Comparison of ENCODE assay signal across 32 mouse cellular contexts in genomic region chr13:14075326-14075725, GRCm38 (mm10).
"Had no signal": no experiment of that assay in that cellular context is flagged by ENCODE, and none has a peak within 500 bp of the region (broad histone marks: within the 10 kb centered on the region; RNA-seq: fewer than 3 reads in every experiment).

No protein-coding gene starts in this region.

- H3K27ac ChIP-seq: limb, embryonic 10.5 days; limb, embryonic 12.5 days; limb, embryonic 13.5 days; limb, embryonic 15.5 days; liver, embryonic 14.5 days; liver, embryonic 15.5 days; lung, embryonic 15.5 days; macrophage; midbrain, embryonic 10.5 days; midbrain, embryonic 12.5 days; midbrain, embryonic 13.5 days; midbrain, embryonic 15.5 days; neural tube, embryonic 12.5 days had no signal

- H3K9me3 ChIP-seq: limb, embryonic 10.5 days; limb, embryonic 12.5 days; limb, embryonic 15.5 days; liver, embryonic 12.5 days; liver, embryonic 13.5 days; liver, embryonic 15.5 days; lung, embryonic 15.5 days; megakaryocyte, embryonic 14.5 days; midbrain, embryonic 13.5 days; midbrain, embryonic 15.5 days; neural tube, embryonic 12.5 days had no signal

- ATAC-seq: liver, embryonic 12.5 days; liver, postnatal 0 days; lung, postnatal 0 days; midbrain, embryonic 13.5 days; midbrain, embryonic 15.5 days; midbrain, embryonic 16.5 days had no signal

- DNase-seq: left cerebral cortex, postnatal 4 days; liver; liver, embryonic 13.5 days; liver, postnatal 0 days; lung, adult 18-20 months; lung, adult 2 months; lung, embryonic 14.5 days; lung, postnatal 10 days; lung, postnatal 14 days; lung, postnatal 36 days; lung, postnatal 4 days; midbrain, embryonic 14.5 days had no signal

- H3K4me3 ChIP-seq: limb, embryonic 10.5 days; limb, embryonic 12.5 days; limb, embryonic 13.5 days; limb, embryonic 15.5 days; liver, embryonic 12.5 days; liver, embryonic 13.5 days; liver, embryonic 15.5 days; lung, embryonic 15.5 days; megakaryocyte, embryonic 14.5 days; midbrain, embryonic 10.5 days; midbrain, embryonic 12.5 days; midbrain, embryonic 13.5 days; midbrain, embryonic 15.5 days; myocyte; neural tube, embryonic 12.5 days had no signal

- H3K36me3 ChIP-seq: limb, embryonic 15.5 days; liver, embryonic 12.5 days; liver, embryonic 13.5 days; liver, embryonic 15.5 days; lung, embryonic 15.5 days; midbrain, embryonic 13.5 days; midbrain, embryonic 15.5 days; neural tube, embryonic 12.5 days had no signal

- H3K27me3 ChIP-seq: limb, embryonic 12.5 days; limb, embryonic 13.5 days; limb, embryonic 15.5 days; liver, embryonic 12.5 days; liver, embryonic 13.5 days; liver, embryonic 15.5 days; lung, embryonic 15.5 days; megakaryocyte, embryonic 14.5 days; midbrain, embryonic 12.5 days; midbrain, embryonic 13.5 days; midbrain, embryonic 15.5 days; neural tube, embryonic 12.5 days had no signal

- H3K9ac ChIP-seq: limb, embryonic 12.5 days; limb, embryonic 13.5 days; limb, embryonic 15.5 days; liver, embryonic 12.5 days; liver, embryonic 13.5 days; liver, embryonic 14.5 days; liver, embryonic 15.5 days; liver, postnatal 0 days; lung, embryonic 14.5 days; lung, embryonic 15.5 days; midbrain, embryonic 12.5 days; midbrain, embryonic 13.5 days; midbrain, embryonic 15.5 days; neural tube, embryonic 12.5 days had no signal

- H3K4me1 ChIP-seq: limb, embryonic 10.5 days; limb, embryonic 12.5 days; limb, embryonic 13.5 days; limb, embryonic 15.5 days; lung, embryonic 15.5 days; midbrain, embryonic 10.5 days; midbrain, embryonic 12.5 days; midbrain, embryonic 15.5 days; neural tube, embryonic 12.5 days had no signal

- H3K4me2 ChIP-seq: limb, embryonic 12.5 days; limb, embryonic 13.5 days; limb, embryonic 15.5 days; liver, embryonic 11.5 days; liver, embryonic 12.5 days; liver, embryonic 13.5 days; liver, embryonic 15.5 days; lung, embryonic 14.5 days; lung, embryonic 15.5 days; midbrain, embryonic 11.5 days; midbrain, embryonic 12.5 days; midbrain, embryonic 13.5 days; midbrain, embryonic 15.5 days; neural tube, embryonic 12.5 days had no signal
